Mouse (Mus musculus): ENCODE results near the gene Pld1. TPM values are rescaled to one million over a fixed set of nuclear protein-coding genes. Genes with fewer than 3 reads are reported as not detected.

The Pld1 gene
- 2.4 TPM for polyA plus RNA-seq (2014; fragmentation: Illumina TruSeq; extraction: RNeasy Lipid Tissue Mini Kit (QIAGEN cat#74804); ENCODE audit: low read depth, low replicate concordance)

GRCm38 (mm10) chr3:27938381-27939323 is at the start of gene Pld1:
Gene Pld1, plus strand, starts transcription at chr3:27938695.

GRCm38 (mm10) chr3:27896318-27896892 is 42.1 kb upstream of the Pld1 start, which contains the start of gene Tmem212:
Gene Tmem212, minus strand, starts transcription at chr3:27896368.

Other genes with a start within 250 kb of the Pld1 start
- gene Fndc3b, start 227.4 kb upstream of the Pld1 start, polyA plus RNA-seq (2014; fragmentation: Illumina TruSeq; extraction: RNeasy Lipid Tissue Mini Kit (QIAGEN cat#74804); ENCODE audit: low read depth, low replicate concordance), result 9.5 TPM
- gene Tmem212, start 42.3 kb upstream of the Pld1 start, polyA plus RNA-seq (2014; fragmentation: Illumina TruSeq; extraction: RNeasy Lipid Tissue Mini Kit (QIAGEN cat#74804); ENCODE audit: low read depth, low replicate concordance), result not detected

Measured in testis, adult 10 weeks (tissue).